Mouse (Mus musculus): ENCODE results near the gene Rxra.

Gene Rxra

GRCm38 (mm10) chr2:27785973-27786417 is 109.8 kb downstream of the Rxra start:
- intact Hi-C loops (cut with DNase I), result no loop called here

DNA sequence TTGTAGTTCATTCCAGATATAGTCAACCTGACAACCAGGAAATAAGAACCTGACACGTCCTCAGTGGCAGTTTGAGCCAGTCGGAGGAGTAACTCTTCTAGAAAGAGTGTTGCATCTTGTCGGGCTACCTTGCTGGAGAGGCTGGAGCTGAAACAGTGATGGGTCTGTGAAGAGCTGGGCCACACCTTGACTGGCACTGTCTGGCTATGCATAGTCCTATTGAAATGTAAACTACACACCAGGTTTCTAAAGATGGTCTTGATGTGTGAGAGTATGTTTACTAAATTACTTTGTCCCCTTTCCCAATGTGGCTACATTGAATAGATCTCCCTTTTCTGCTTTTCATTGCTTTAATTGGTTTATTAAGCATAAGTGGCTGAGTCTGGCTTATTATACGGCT is 115.3 kb downstream of the Rxra start:
- intact Hi-C loops (cut with DNase I), result no loop called here

GRCm38 (mm10) chr2:27799018-27799417 is 122.8 kb downstream of the Rxra start:
- intact Hi-C loops (cut with DNase I), result no loop called here

- intact Hi-C loops (cut with DNase I), result no loop called here
These were observed 124.8 kb downstream of the Rxra start for GRCm38 (mm10) chr2:27801041-27801440.

GRCm38 (mm10) chr2:27802493-27802892 is 126.3 kb downstream of the Rxra start:
- intact Hi-C loops (cut with DNase I), result no loop called here

DNA sequence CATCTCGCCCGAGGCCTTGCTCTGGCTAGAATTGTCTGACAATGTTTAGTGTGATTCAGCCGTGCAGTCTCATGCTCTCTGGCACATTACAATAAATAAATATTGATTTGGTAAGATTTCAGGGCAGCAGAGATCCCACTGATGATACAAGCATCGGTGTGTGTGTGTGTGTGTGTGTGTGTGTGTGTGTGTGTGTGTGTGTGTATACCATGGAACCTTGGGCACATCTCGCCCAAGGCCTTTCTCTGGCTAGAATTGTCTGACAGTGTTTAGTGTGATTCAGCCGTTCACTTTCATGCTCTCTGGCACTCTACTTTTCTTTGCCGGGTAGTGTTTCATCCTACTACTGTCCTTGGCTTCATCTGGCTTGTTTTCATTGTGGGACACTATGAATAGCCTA is 130.5 kb downstream of the Rxra start:
- intact Hi-C loops (cut with DNase I), result no loop called here

- intact Hi-C loops (cut with DNase I), result no loop called here
These were observed 131.4 kb downstream of the Rxra start for GRCm38 (mm10) chr2:27807684-27808083.

GRCm38 (mm10) chr2:27809897-27810296 is 133.7 kb downstream of the Rxra start:
- intact Hi-C loops (cut with DNase I), result no loop called here
